Mouse (Mus musculus) B cell, adult 2 months (primary cell): ENCODE measurements around the gene Stac2.

Experiments
- DNase-seq, 2 experiments: peaks; one replicate each; pipeline ENCODE4 v3.0.0; 2022

Gene Stac2

GRCm38 (mm10) chr11:97996691-97997090 is 56.6 kb downstream of the Stac2 start:
- no peak for DNase-seq

DNA sequence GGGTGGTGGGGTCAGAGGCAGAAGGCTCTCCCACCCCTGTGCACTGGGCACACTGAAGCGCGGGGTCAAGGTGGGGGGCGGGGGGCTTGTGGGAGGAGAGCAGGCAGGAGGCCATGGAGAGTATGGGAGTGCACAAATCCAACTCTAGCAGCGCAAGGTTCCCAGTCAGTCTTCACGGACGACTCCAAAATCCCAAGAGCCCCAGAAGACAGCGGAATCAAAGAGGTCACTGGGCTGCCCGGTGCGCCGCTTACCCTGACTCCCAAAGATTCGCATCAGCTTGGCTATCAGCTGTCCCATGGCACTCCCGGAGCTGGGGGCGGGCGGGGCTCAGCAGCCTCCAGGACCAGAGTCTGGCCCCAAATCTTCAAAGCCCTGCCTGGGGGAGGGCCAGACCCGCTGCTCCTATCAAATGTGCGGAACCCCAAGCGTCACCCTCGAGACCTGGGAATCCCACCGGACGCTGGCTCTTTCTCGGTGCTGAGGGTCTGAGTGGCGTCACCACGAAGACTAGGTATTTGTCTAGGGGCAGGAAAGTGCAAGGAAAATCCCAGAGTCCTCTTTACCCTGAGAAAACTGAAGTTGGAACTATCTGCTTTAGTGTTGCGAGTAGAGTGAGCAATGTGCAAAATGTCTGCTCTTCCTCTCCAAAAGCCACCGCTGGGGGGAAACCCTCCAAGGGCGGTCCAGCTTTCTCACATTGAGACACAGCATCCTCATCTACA is 57.5 kb downstream of the Stac2 start, which contains the start of gene Arl5c:
Arl5c (minus strand) TSS at position 618 of the 725 bp plus-strand sequence.
- peak; percentile 80 to 81 for DNase-seq

DNA sequence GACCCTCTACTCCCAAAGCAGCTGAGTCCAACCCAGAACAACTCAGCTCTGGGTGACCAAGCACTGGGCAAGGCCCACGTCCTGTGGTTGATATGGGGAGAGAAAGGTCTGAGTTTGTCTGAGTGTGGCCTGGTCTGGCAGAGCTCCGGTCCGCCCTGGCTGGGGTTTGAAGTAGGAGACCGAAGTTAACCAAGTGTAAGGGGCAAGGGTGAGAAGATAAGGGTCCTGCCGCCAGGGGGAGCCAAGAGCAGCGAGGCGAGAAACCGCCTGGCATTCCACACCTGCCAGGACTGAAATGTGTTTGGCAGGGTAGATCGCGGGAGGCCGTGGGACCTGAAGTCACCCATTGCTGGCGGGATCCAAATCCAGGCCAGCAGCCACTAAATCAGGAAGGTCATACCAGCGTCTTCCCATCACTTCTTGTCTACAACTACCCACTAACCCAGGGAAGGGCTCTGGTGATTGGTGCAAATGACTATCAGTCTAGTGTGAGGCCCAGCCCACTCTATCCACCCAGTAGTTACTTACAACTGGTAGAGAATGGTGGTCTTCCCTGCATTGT is 58.6 kb downstream of the Stac2 start:
- peak; percentile 93 to 94 for DNase-seq

DNA sequence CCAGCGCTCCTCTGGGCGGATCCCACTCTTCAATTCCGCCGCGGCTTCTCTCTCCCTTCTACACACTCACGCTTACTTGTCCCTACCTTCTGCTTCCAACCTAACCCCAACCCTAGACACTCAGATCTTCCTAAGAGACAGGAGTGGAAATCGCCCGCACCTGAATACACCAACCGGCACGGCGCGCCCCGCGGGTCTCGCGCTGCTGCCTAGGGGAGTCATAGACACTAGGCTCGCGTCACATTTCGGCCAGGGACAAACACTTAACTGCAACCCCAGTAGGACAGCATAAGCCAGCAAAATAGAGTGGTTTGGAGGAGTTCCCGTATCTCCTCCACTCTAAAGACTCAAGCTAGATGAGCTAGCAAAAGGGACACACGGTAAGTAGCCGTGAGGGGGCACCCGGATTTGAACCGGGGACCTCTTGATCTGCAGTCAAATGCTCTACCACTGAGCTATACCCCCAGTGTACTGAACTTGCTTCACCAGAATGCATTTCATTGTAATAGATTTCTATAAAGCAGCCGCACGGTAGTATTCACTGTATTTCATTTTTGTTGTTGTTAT is 64.6 kb downstream of the Stac2 start:
- peak; percentile 93 to 94 for DNase-seq

DNA sequence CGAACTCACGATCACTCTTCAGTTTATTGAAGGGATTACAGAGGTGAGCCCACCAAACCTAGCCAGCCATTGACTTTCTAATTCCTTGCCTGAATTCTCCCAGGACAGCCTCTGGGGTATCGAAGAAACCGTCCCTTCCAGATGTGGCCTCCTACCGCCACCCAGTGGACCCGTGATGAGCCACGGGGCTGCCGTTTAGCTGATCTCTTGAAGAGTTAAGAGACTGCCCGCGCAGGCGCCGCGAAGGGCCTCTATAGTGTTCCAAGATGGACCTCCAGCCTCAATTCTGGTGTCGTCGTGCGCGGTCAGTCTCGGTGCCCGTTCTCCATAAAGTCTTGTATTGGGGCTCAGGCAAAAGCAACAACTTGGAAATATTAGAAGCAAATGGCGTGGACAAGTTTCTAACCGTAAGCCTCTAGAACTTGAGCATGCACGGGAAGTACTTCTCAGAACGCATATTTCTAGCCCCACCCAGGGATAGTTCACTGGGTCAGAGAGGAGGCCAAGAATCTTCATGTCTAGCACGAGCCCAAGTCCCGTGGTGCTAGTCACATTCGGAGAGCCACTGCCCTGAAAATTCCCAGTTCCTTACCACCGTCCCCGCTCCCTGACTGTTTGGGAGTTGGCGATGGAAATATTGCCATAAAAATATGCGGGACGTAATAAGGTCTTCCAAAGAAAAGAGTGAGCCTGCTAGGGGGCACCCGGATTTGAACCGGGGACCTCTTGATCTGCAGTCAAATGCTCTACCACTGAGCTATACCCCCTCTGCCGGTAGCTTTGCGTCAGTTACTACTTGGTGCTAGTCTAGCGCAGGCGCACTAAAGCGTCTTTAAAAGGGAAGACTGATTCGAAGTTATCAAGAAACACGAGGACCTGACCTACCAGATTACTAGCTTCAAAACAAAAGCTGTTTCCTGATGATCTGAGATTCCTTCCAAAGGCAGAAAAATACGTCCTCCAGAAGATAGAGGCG is 65.4 kb downstream of the Stac2 start:
- peak; percentile 96 to 97 for DNase-seq

DNA sequence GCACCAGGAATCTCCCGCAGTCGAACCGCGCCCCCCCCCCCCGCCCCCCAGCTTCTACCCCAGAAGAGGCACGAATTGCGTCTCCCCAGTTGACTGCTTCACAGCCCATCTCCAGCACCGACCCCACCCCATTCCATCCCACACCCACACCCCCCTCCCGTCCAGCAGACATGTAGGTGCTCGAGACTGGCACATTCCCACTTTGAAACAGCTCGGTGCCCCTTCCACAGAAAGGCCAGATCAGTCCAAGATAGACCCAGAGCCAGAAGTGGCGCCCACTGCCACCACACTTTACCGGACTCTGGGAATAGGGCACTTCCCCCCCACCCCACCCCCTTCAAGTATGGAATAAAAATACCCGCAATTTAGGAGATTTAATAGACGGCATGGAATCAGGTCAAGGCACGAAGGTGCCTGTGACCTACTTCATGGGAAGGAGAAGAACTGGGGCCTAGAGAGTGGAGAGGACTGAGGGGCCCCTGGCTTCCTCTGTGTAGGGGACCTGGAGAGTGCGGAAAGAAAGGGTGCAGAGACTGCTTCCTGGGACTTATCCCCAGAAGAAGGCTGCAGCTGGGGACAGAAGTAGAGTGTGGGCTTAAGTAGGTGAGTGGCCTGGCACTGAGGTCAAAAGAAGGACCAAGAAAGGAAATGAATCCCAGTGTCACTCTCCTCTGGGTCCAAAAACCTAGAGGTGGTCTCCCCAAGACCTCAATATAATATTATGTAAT is 66.4 kb downstream of the Stac2 start:
- DNase-seq, result no peak
